Mouse (Mus musculus): ENCODE measurements at regions not wholly inside any gene's neighbourhood (a gene's known extent, or its start where the extent isn't known, plus 50 kb on each side); places are given as distances from the start of the nearest gene placed in this dataset.

DNA sequence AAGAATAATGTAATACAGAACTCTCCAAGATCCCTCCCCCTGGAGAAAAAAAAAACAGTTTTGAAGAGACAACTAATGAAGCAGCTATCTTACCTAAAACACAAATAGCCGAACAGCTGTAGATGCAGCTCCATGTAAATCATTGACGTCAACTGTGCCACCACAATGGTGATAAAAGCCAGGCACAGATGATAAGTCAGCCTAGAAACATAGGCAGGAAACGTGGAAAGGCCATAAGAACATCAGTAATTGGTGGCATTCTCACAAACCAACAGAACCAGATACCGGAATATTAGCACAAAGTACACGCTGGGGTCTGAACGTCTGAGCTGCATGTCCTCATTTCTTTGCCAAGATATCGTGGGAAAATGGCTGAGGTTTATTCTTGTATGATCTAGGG lies 51.2 kb upstream of the Gm45716 start:
- DNase-seq, result no peak

Measured in gastrocnemius, postnatal 25 days (tissue).